In the genomic region with DNA sequence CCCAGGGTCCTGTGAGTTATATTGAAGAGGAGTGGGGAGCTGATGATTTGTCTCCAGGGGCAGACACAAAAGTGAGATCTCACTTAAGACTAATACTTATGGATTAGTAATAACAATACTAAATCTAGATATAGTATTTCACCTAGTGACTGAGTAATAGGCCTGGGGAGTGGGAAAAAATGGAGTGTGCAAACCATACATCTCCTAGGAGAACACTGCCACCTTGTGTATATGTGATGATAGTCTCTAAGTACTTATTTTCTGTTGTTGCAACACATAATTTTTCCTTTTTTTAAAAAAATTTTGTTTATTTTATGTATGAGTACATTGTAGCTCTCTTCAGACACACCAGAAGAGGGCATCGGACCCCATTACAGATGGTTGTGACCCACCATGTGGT, we compare ENCODE assay signal across 15 mouse cellular contexts. TPM values are rescaled to one million over a fixed set of nuclear protein-coding genes. Genes with fewer than 3 reads are reported as not detected.
A peak's percentile ranks its signal among the peaks of the same experiment; 100 is the strongest.
DNase-seq lines count a peak whose midpoint lies in the region; ATAC-seq and TF ChIP-seq lines count a peak whose summit lies in the region.
"Had no signal": no experiment of that assay in that cellular context is flagged by ENCODE, and none has a peak within 500 bp of the region (broad histone marks: within the 10 kb centered on the region; RNA-seq: fewer than 3 reads in every experiment).

No protein-coding gene starts in this region.

- no peaks in the 10 kb centered on the region for H3K4me1 ChIP-seq in kidney, postnatal 0 days (replicated peaks; ENCODE audit: insufficient read depth, low read length)
- peaks cover 10% of the 10 kb centered on the region; the same call in 1 of the 2 replicates for H3K4me1 ChIP-seq in kidney, adult 2 months (ENCODE audit: control insufficient read depth, insufficient read depth, low read length)
- H3K4me1 ChIP-seq in midbrain, postnatal 0 days (ENCODE audit: insufficient read depth, low read length) = no peaks in the 10 kb centered on the region
- no peaks in the 10 kb centered on the region for H3K4me1 ChIP-seq in midbrain, embryonic 15.5 days
- H3K4me1 ChIP-seq in stomach, postnatal 0 days (replicated peaks; ENCODE audit: control insufficient read depth, insufficient read depth) = no peaks in the 10 kb centered on the region
- H3K4me1 ChIP-seq: neural tube, embryonic 12.5 days had no signal

- WGBS in kidney, postnatal 0 days = 97% methylated on average over 1 of the region's 1 CpGs
- 92% methylated on average over 1 of the region's 1 CpGs for WGBS in kidney, adult 2 months
- WGBS in midbrain, postnatal 0 days = 94% methylated on average over 1 of the region's 1 CpGs
- 96% methylated on average over 1 of the region's 1 CpGs for WGBS in midbrain, embryonic 15.5 days
- 93% methylated on average over 1 of the region's 1 CpGs for WGBS in stomach, postnatal 0 days

- no peaks in the 10 kb centered on the region for H3K9me3 ChIP-seq in kidney, postnatal 0 days (replicated peaks; ENCODE audit: low read length)
- no peaks in the 10 kb centered on the region for H3K9me3 ChIP-seq in midbrain, postnatal 0 days (ENCODE audit: low read length)
- no peaks in the 10 kb centered on the region for H3K9me3 ChIP-seq in midbrain, embryonic 15.5 days
- H3K9me3 ChIP-seq in stomach, postnatal 0 days (ENCODE audit: control insufficient read depth, low read length) = no peaks in the 10 kb centered on the region
- H3K9me3 ChIP-seq: forebrain, embryonic 13.5 days; G1E; neural tube, embryonic 12.5 days had no signal

- no peak for TF ChIP-seq EP300 in stomach, postnatal 0 days (optimal IDR thresholded peaks at IDR 0.05)

- H3K27me3 ChIP-seq in kidney, postnatal 0 days (ENCODE audit: insufficient read depth, low read length) = no peaks in the 10 kb centered on the region
- H3K27me3 ChIP-seq in kidney, adult 2 months (replicated peaks; ENCODE audit: control insufficient read depth, insufficient read depth, low read length) = no peaks in the 10 kb centered on the region
- H3K27me3 ChIP-seq in midbrain, postnatal 0 days (ENCODE audit: insufficient read depth, low read length) = no peaks in the 10 kb centered on the region
- H3K27me3 ChIP-seq in midbrain, embryonic 15.5 days (replicated peaks) = no peaks in the 10 kb centered on the region
- no peaks in the 10 kb centered on the region for H3K27me3 ChIP-seq in stomach, postnatal 0 days (ENCODE audit: control insufficient read depth, insufficient read depth, low read length)
- H3K27me3 ChIP-seq: forebrain, embryonic 13.5 days; neural tube, embryonic 12.5 days had no signal

- ATAC-seq in kidney, postnatal 0 days (replicated peaks; ENCODE audit: low FRiP score, low read depth) = no peak
- no peak for ATAC-seq in midbrain, postnatal 0 days (ENCODE audit: low FRiP score)
- no peak for ATAC-seq in midbrain, embryonic 15.5 days (replicated peaks)
- no peak for ATAC-seq in stomach, postnatal 0 days (ENCODE audit: low FRiP score, low TSS enrichment)
- ATAC-seq: forebrain, embryonic 13.5 days had no signal

- no peak overlapping the region for H3K4me2 ChIP-seq in kidney, postnatal 0 days (ENCODE audit: low read length)
- no peak overlapping the region for H3K4me2 ChIP-seq in midbrain, postnatal 0 days (ENCODE audit: low read depth, low read length, poor library complexity, severe bottlenecking)
- H3K4me2 ChIP-seq in midbrain, embryonic 15.5 days = no peak overlapping the region
- H3K4me2 ChIP-seq in stomach, postnatal 0 days (replicated peaks; ENCODE audit: low read depth) = no peak overlapping the region
- H3K4me2 ChIP-seq: forebrain, embryonic 13.5 days; neural tube, embryonic 12.5 days had no signal

- no peak overlapping the region for H3K9ac ChIP-seq in kidney, postnatal 0 days (ENCODE audit: low read depth, low read length)
- H3K9ac ChIP-seq in midbrain, postnatal 0 days (replicated peaks; ENCODE audit: low read length, poor library complexity, severe bottlenecking) = no peak overlapping the region
- H3K9ac ChIP-seq in midbrain, embryonic 15.5 days = no peak overlapping the region
- H3K9ac ChIP-seq in stomach, postnatal 0 days (ENCODE audit: low read length) = no peak overlapping the region
- H3K9ac ChIP-seq: forebrain, embryonic 13.5 days; neural tube, embryonic 12.5 days had no signal

- no peaks in the 10 kb centered on the region for H3K36me3 ChIP-seq in kidney, postnatal 0 days (ENCODE audit: insufficient read depth, low read length)
- peaks cover 1% of the 10 kb centered on the region; the same call in 1 of the 2 replicates for H3K36me3 ChIP-seq in kidney, adult 2 months (ENCODE audit: control insufficient read depth, insufficient read depth, low read length)
- no peaks in the 10 kb centered on the region for H3K36me3 ChIP-seq in midbrain, postnatal 0 days (ENCODE audit: insufficient read depth, low read length)
- no peaks in the 10 kb centered on the region for H3K36me3 ChIP-seq in midbrain, embryonic 15.5 days (replicated peaks)
- no peaks in the 10 kb centered on the region for H3K36me3 ChIP-seq in stomach, postnatal 0 days (ENCODE audit: control insufficient read depth, insufficient read depth, low read length)
- H3K36me3 ChIP-seq: neural tube, embryonic 12.5 days had no signal

- peak; percentile 81 for DNase-seq in kidney, postnatal 0 days (ENCODE audit: low spot score)
- DNase-seq in kidney, adult 2 months = no peak
- DNase-seq in midbrain, postnatal 0 days (ENCODE audit: low spot score) = peak; percentile 31
- DNase-seq in brain, adult 2 months (ENCODE audit: low read depth, low spot score) = peak; percentile 12
- no peak for DNase-seq in stomach, postnatal 0 days (ENCODE audit: low spot score)
- no peak for DNase-seq in gastrocnemius, postnatal 25 days
- DNase-seq in adrenal gland, postnatal 4 days (ENCODE audit: low spot score in 2 of 2) = no peak
- DNase-seq: adrenal gland, postnatal 10 days; cerebellum, adult 2 months; kidney, postnatal 25 days had no signal

- peak; percentile 65 for TF ChIP-seq CTCF in kidney, postnatal 0 days (IDR thresholded peaks at IDR 0.05; ENCODE audit: low read depth)
- no peak for TF ChIP-seq CTCF in kidney, adult 2 months (conservative IDR thresholded peaks at IDR 0.05; ENCODE audit: insufficient read depth, insufficient read length, low read depth, low read length)
- peak; percentile 49 for TF ChIP-seq CTCF in midbrain, postnatal 0 days (IDR thresholded peaks at IDR 0.05)
- peak; percentile 72 for TF ChIP-seq CTCF in stomach, postnatal 0 days (IDR thresholded peaks at IDR 0.05; ENCODE audit: low read depth)

- H3K27ac ChIP-seq in kidney, postnatal 0 days = no peak overlapping the region
- no peak overlapping the region for H3K27ac ChIP-seq in kidney, adult 2 months (ENCODE audit: insufficient read depth, low read depth, low read length)
- H3K27ac ChIP-seq in midbrain, postnatal 0 days (ENCODE audit: low read depth, low read length) = no peak overlapping the region
- H3K27ac ChIP-seq in midbrain, embryonic 15.5 days = no peak overlapping the region
- no peak overlapping the region for H3K27ac ChIP-seq in stomach, postnatal 0 days (replicated peaks)
- H3K27ac ChIP-seq: forebrain, embryonic 13.5 days; macrophage; neural tube, embryonic 12.5 days had no signal

- TF ChIP-seq POLR2A in kidney, adult 2 months (IDR thresholded peaks at IDR 0.05; ENCODE audit: low read depth, low read length) = no peak

- H3K4me3 ChIP-seq in kidney, postnatal 0 days (replicated peaks; ENCODE audit: low read depth, low read length) = no peak overlapping the region
- H3K4me3 ChIP-seq in kidney, adult 2 months (ENCODE audit: insufficient read depth, low read depth, low read length) = no peak overlapping the region
- no peak overlapping the region for H3K4me3 ChIP-seq in midbrain, postnatal 0 days (ENCODE audit: low read depth, low read length)
- H3K4me3 ChIP-seq in midbrain, embryonic 15.5 days = no peak overlapping the region
- H3K4me3 ChIP-seq in stomach, postnatal 0 days (ENCODE audit: low read depth, low read length) = no peak overlapping the region
- H3K4me3 ChIP-seq: forebrain, embryonic 13.5 days; neural tube, embryonic 12.5 days had no signal

RNA-seq across cellular contexts. Expression of gene Agps, which starts 15.7 kb away (rescaled TPM):
- polyA plus RNA-seq in kidney, postnatal 0 days (2015; fragmentation: Nextera tagmentation; extraction: Ambion mirVana) = 22.7 and 25.6 TPM in 2 replicates
- 13.3 and 14.8 TPM in 2 replicates for polyA plus RNA-seq in kidney, adult 2 months (2012; rRNA removed)
- 37.9 and 53.5 TPM in 2 replicates for total RNA-seq in midbrain, postnatal 0 days (2014; rRNA removed)
- 13.1 and 17.1 TPM in 2 replicates for polyA plus RNA-seq in midbrain, postnatal 0 days (2015; fragmentation: Nextera tagmentation; extraction: Ambion mirVana)
- polyA plus RNA-seq in midbrain, embryonic 15.5 days (2015; fragmentation: Nextera tagmentation; extraction: Ambion mirVana) = 30.6 and 30.9 TPM in 2 replicates
- polyA plus RNA-seq in stomach, postnatal 0 days (2015; fragmentation: Nextera tagmentation; extraction: Ambion mirVana) = 11.8 and 12.4 TPM in 2 replicates
- 10 to 100 TPM; 22.4 to 25.4 TPM for total RNA-seq in gastrocnemius, postnatal 25 days (2021)
- total RNA-seq in adrenal gland, postnatal 4 days (2021) = 10 to 100 TPM; 39.0 to 52.5 TPM

Comparison
In these comparisons a context has a peak if more than half of its experiments do, and no peak if none do; other contexts are left out.
1. DNase-seq: peak in kidney, postnatal 0 days (single experiment), midbrain, postnatal 0 days (single experiment) and brain, adult 2 months (single experiment); none in kidney, adult 2 months (single experiment), stomach, postnatal 0 days (single experiment), gastrocnemius, postnatal 25 days (single experiment) and adrenal gland, postnatal 4 days (0 of 2).